Mouse (Mus musculus): ENCODE data around the gene Cmtm2b.

DNA sequence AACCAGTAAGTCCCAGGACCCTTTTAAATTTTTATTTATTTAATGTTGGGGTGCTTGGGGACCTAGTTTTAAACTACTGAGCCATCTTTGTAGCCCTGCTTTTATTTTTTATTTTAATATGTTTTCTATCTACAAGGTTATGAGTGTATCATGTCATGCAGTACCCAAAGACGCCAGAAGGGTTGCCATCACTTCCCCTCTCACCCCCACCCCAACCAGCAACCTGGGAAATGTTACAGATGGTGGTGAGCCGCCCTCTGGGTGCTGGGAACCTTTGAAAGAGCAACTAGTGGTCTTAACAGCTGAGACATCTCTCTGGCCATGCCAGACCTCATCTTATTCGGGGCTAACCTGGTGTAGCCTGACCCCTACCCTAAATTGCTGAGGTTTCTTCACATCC is 15.9 kb downstream of the Cmtm2b start:
- TF ChIP-seq POLR2A (IDR thresholded peaks at IDR 0.05; ENCODE audit: extremely low read depth, insufficient read depth, low read length) (no peak), CTCF (IDR thresholded peaks at IDR 0.05; ENCODE audit: low read depth, low read length) (no peak)
